Mouse (Mus musculus) cerebellum, adult (tissue): Measurements from ENCODE around the gene Nop53.

Experiments
- ATAC-seq: cut with Nextera tagmentation; 2 replicates; pipeline ENCODE4 v1.9.2; 2017; ENCODE audit warnings: mild to moderate bottlenecking, moderate library complexity, mixed read lengths; ENCODE audit not compliant: insufficient number of reproducible peaks, low FRiP score, low TSS enrichment

Gene Nop53

GRCm38 (mm10) chr7:15945721-15946536 lies at the start of gene Nop53:
Nop53 (minus strand) TSS chr7:15946074.
- peak; percentile 86 for ATAC-seq

- ATAC-seq: no peak
These were observed 47.9 kb upstream of the Nop53 start for GRCm38 (mm10) chr7:15993789-15994188.

GRCm38 (mm10) chr7:15993152-15993551 lies 47.3 kb upstream of the Nop53 start:
- ATAC-seq: no peak

- no peak for ATAC-seq
These were observed 45.9 kb upstream of the Nop53 start for GRCm38 (mm10) chr7:15991764-15992163.

DNA sequence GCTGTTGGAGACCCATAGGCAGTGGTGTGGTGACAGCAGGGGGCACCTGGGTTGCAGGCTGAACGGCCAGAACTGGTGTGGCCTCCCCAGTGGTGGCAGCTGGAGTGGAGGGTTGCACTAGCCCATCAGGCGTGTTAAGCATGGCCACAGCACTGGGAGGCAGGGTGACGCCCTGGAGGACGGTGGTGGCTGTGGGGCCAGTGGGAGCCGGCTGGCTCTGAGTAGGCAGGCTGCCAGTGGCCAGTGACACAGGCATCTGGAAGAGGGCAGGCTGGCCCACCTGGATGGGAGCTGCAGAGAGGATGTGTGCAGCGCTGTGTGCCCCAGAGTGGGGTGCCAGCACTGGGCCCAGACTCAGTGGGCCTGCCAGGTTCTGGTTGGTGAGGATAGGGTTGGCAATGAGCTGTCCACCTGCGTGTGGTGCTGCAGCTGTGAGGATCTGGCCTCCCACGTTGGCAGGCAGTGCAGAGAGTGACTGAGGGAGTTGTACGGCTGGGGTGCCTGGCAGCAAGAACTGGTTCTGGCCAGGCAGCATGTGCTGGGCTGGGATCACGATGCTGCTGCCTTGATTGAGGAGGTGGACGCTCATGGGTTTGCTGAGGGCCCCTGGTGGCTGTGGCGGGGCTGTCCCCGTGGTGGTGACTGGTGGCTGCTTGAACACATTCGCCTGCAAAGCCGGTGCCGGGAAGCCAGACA lies 41.9 kb upstream of the Nop53 start:
- ATAC-seq: no peak

GRCm38 (mm10) chr7:15982729-15983407 lies 37.0 kb upstream of the Nop53 start:
- no peak for ATAC-seq

DNA sequence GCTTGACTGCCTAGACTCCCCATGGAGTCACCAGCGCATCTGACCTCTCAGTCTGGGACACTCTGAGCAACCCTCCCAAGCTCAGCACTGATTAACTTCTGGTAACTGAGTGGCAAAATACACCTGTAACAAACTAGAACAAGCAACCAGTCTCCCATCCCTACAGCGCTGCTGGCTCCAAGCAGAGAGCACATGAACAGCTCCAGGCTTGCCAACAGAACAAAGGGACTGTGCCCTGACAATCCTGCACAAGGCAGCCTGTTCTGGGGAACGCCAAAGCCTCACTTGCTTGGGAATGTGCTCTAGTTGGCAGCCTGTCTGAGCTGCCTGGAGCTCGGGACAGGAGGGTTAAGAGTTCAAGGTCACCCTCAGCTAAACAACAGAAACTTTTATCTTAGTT lies 35.7 kb upstream of the Nop53 start:
- no peak for ATAC-seq

DNA sequence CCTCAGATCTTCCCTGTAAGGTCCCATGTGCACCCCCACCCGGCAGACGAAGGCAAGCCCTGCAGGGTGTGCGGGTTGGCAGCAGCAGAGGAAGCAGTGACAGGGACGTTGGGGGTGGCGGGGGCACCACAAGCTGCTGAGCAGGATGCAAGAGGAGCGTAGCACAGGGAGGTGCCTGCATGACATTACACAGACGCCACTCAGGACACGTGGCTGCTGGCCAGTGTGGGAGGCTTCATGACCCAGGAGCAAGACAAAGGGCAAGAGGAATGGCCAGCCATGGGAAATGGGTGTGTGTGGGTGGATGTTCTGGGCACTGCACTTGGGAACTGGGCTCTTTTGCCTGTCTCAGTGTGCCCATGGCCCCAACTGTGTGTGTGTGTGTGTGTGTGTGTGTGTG lies 34.4 kb upstream of the Nop53 start:
- no peak for ATAC-seq

DNA sequence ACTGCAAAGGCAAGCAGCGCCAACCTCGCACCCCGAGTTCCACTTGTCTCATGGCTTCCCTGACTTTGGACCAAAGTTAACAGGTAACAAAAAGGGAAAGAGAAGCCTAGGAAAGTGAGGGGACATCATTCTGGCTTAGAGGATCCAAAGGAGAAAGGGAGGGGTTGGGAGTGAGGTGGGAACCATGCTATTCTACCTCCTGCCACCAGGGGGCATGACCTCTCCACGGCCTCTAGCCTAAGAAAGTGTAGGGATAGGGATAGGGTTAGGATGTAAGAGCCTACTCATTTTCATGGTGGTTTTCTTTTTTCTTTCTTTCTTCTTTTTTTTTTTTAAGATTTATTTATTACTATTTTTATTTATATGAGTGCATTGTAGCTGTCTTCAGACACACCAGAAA lies 30.0 kb upstream of the Nop53 start:
- ATAC-seq: no peak

GRCm38 (mm10) chr7:15975451-15975850 lies 29.6 kb upstream of the Nop53 start:
- no peak for ATAC-seq

DNA sequence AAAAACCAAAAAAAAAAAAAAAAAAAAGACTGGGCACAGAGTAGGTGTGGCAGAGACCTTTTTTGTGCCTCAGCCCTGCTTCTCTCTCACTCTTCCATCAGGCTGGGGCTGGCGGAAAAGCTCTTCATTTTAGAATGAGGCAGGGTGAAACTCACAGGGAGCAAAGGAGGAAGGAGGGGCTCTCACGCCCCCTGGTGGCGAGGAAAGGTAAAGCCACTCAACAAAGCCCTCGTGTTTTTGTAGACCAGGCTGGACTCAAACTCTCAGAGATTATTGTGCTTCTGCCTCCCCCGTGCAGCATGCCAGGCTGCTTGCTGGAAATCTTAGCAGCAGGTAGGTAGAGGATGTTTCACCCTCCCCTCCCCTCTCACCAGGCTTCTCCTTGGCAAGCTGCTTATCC lies 28.8 kb upstream of the Nop53 start:
- ATAC-seq: no peak

- 0 out of 2 replicates have a peak, but pooled peaks have one; percentile 17 for ATAC-seq
These were observed 26.4 kb upstream of the Nop53 start for GRCm38 (mm10) chr7:15972247-15972646.

DNA sequence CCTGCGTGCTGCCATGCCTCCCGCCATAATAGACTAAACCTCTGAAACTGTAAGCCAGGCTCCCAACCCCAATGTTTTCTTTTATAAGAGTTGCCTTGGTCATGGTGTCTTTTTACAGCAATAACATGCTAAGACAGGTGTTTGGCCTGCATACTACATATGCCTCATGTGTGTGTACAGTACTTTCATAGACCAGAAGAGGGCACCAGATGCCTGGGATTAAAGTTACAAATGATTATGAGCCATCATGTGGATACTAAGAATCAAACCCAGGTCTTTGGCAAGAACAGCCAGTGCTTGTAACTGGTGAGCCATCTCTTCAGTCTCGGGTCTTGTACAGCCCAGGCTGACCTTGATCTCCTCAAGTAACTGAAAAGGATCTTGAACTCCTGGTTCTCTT lies 23.8 kb upstream of the Nop53 start:
- no peak for ATAC-seq

GRCm38 (mm10) chr7:15968322-15968721 lies 22.4 kb upstream of the Nop53 start:
- no peak for ATAC-seq

DNA sequence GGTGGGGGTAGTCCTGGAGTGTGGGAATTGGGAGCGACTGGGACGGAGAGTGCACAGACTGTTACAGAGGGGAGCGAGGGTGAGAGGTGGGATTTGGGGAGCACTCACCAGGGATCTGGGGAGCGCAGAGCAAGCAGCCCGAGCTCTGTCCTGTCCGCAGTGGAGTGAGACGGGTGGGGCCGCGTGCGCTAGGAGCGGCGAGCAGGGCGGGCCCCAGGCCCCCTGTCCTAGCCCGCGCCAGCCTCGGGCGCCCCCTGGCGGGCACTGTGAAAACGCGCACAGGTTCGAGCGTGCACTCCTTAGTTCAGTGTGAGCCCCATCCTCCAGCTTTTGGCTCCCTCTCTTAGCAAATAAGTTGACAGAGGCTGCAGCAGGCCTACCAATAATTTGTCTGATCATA lies 21.4 kb upstream of the Nop53 start, which contains the start of gene Ehd2:
Gene Ehd2, minus strand, starts transcription at position 256 of the 400 bp plus-strand sequence.
- ATAC-seq: peak; percentile 78; the same call in 1 of the 2 replicates

- ATAC-seq: no peak
These were observed 20.6 kb upstream of the Nop53 start for GRCm38 (mm10) chr7:15966489-15966888.

GRCm38 (mm10) chr7:15963798-15964652 lies 18.2 kb upstream of the Nop53 start:
- ATAC-seq: no peak

DNA sequence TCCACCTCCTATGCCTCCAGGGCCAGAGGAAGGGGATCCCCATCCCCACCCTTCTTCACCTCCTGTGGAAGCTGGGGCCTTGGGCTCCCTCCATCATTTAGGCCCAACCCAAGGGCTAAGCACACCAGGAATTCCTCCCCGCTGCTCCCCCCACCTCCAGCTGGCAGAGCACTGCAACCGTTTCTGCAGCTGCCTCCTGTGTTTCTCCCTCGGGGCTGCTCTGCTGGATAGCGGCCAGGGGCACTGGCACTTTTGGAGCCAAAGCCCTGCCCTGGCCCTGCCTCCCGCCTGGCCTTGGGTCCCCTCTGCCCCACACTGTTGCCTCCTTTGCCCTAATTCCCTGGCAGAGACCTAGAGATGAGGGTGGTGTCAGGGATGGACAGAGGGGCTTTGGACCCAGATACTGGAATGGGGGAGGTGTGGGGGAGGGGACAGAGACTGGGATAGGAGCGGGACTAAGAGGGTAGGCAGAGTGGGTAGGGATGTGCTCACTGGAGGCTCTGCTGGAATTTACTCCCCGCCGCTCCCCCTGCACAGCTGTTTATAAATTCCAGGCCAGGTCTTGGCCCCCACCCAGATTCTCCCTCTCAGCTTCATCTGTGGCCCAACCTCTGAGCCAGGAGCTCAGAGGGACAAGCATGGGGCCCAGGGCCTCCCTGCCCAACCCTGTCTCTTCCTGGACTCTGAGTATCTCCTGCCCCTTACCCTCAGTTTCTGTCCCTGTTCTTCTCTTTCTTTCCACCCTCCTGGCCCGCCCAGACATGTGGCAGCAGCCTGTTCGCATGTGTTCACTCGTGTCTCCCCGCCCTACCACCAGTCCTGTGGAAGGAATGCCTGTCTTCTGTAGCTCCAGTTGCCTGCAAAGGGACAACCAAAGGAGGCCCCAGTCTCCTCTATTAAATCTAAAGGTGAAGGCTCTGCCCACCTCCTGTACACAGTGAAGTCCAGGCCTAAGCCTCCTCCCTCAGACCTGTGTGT lies 16.7 kb upstream of the Nop53 start:
- ATAC-seq: no peak

GRCm38 (mm10) chr7:15961798-15962197 lies 15.9 kb upstream of the Nop53 start:
- no peak for ATAC-seq
